Mouse (Mus musculus) gastrocnemius, adult 2 months (tissue): ENCODE results near the gene Naga. TPM values are rescaled to one million over a fixed set of nuclear protein-coding genes. Genes with fewer than 3 reads are reported as not detected.
A peak's percentile ranks its signal among the peaks of the same experiment; 100 is the strongest.

ENCODE experiments used
- DNase-seq: peaks from one replicate; pipeline ENCODE4 v3.0.0; 2022
- H3K27ac ChIP-seq: fragments of 200-600 bp; 2 replicates; pipeline ENCODE4 v1.8.1; 2022; ENCODE audit warnings: mild to moderate bottlenecking
- H3K4me3 ChIP-seq: fragments of 200-600 bp; 2 replicates; pipeline ENCODE4 v1.8.1; 2022; ENCODE audit warnings: mild to moderate bottlenecking, moderate library complexity
- CTCF ChIP-seq: fragments of 200-600 bp; IDR thresholded peaks from 2 replicates; pipeline ENCODE4 v1.8.1; 2022; ENCODE audit warnings: antibody characterized with exemption, mild to moderate bottlenecking, moderate library complexity
- intact Hi-C: fragments of 180-260 bp; cut with DNase I; formaldehyde crosslinking; loops from one replicate; pipeline ENCODE4 v1.15.1; 2025
- total RNA-seq, 2 experiments: library from RNA; stranded (reverse); gene quantifications; 2 replicates each; pipeline ENCODE4 v1.2.3; 2021

The Naga gene
- total RNA-seq, 2 experiments from 2014 or later, result 10.5 to 10.9 TPM

- no peak for TF ChIP-seq CTCF
- Histone ChIP-seq H3K27ac (no peak overlapping the region), H3K4me3 (no peak overlapping the region)
- intact Hi-C loops, result no loop called here
- DNase-seq, result no peak
Observed at GRCm38 (mm10) chr15:82350349-82350748, 11.6 kb upstream of the Naga start.

- intact Hi-C loops, result loop anchor here (10.0 kb wide), 2 partner anchors 284 to 494 kb away; partner anchors contain the start of genes Mei1 and Tob2
- DNase-seq, result no peak
- H3K4me3 ChIP-seq, result no peak overlapping the region
- peak overlapping the region; percentile 16; the same call in 1 of the 2 replicates for H3K27ac ChIP-seq
- TF ChIP-seq CTCF, result no peak
Observed at GRCm38 (mm10) chr15:82348999-82349341, 10.2 kb upstream of the Naga start.

- Histone ChIP-seq H3K4me3 (no peak overlapping the region), H3K27ac (peak overlapping the region; percentile 16; the same call in 1 of the 2 replicates)
- no peak for DNase-seq
- TF ChIP-seq CTCF, result no peak
- intact Hi-C loops, result loop anchor here (10.0 kb wide), 2 partner anchors 284 to 494 kb away; partner anchors contain the start of genes Mei1 and Tob2
Observed at GRCm38 (mm10) chr15:82348258-82348998, 9.7 kb upstream of the Naga start.

GRCm38 (mm10) chr15:82347852-82348251 lies 9.1 kb upstream of the Naga start:
- H3K27ac ChIP-seq, result peak overlapping the region; percentile 99; the same call in 1 of the 2 replicates
- peak overlapping the region; percentile 75; the same call in 1 of the 2 replicates for H3K4me3 ChIP-seq
- no peak for DNase-seq
- no peak for TF ChIP-seq CTCF
- intact Hi-C loops, result loop anchor here (10.0 kb wide), 2 partner anchors 283 to 493 kb away; partner anchors contain the start of genes Mei1 and Tob2

- intact Hi-C loops, result loop anchor here (10.0 kb wide), 2 partner anchors 282 to 492 kb away; partner anchors contain the start of genes Mei1 and Tob2
- H3K27ac ChIP-seq, result peak overlapping the region; percentile 99
Observed at GRCm38 (mm10) chr15:82347303-82347676, 8.6 kb upstream of the Naga start.

GRCm38 (mm10) chr15:82346580-82347302 lies 8.0 kb upstream of the Naga start:
- no peak for DNase-seq
- intact Hi-C loops, result loop anchor here (10.0 kb wide), 2 partner anchors 282 to 492 kb away; partner anchors contain the start of genes Mei1 and Tob2
- TF ChIP-seq CTCF, result no peak; the same call in 1 of the 2 replicates
- H3K27ac ChIP-seq, result peak overlapping the region; percentile 99
- peak overlapping the region; percentile 75 for H3K4me3 ChIP-seq

More at GRCm38 (mm10) chr15:82347303-82347676, 8.6 kb upstream of the Naga start:
- TF ChIP-seq CTCF, result no peak
- peak overlapping the region; percentile 75 for H3K4me3 ChIP-seq
- no peak for DNase-seq

- DNase-seq, result peak; percentile 98
- intact Hi-C loops, result loop anchor here (10.0 kb wide), 2 partner anchors 281 to 491 kb away; partner anchors contain the start of genes Mei1 and Tob2
- H3K27ac ChIP-seq, result peak overlapping the region; percentile 99
- H3K4me3 ChIP-seq, result peak overlapping the region; percentile 75
- no peak for TF ChIP-seq CTCF
Observed at GRCm38 (mm10) chr15:82345820-82346470, 7.2 kb upstream of the Naga start.

- Histone ChIP-seq H3K4me3 (no peak overlapping the region), H3K27ac (peak overlapping the region; percentile 24; the same call in 1 of the 2 replicates)
- no peak for DNase-seq
- TF ChIP-seq CTCF, result no peak
- intact Hi-C loops, result loop anchor here (5.0 to 10.0 kb wide), 3 partner anchors 198 to 490 kb away; partner anchors contain the start of genes Mei1, Srebf2 and Tob2
Observed at GRCm38 (mm10) chr15:82344971-82345370, 6.2 kb upstream of the Naga start.

GRCm38 (mm10) chr15:82343368-82344287 lies 4.9 kb upstream of the Naga start:
- no peak for DNase-seq
- intact Hi-C loops, result loop anchor here (5.0 to 10.0 kb wide), 3 partner anchors 196 to 489 kb away; partner anchors contain the start of genes Mei1, Srebf2 and Tob2
- Histone ChIP-seq H3K4me3 (no peak overlapping the region), H3K27ac (no peak overlapping the region)
- TF ChIP-seq CTCF, result no peak

GRCm38 (mm10) chr15:82342543-82342935 lies 3.8 kb upstream of the Naga start:
- no peak for TF ChIP-seq CTCF
- intact Hi-C loops, result loop anchor here (5.0 to 10.0 kb wide), 3 partner anchors 195 to 488 kb away; partner anchors contain the start of genes Mei1, Srebf2 and Tob2
- H3K27ac ChIP-seq, result peak overlapping the region; percentile 86
- DNase-seq, result no peak
- H3K4me3 ChIP-seq, result no peak overlapping the region
